Mouse (Mus musculus): ENCODE data around the gene B4galt3. TPM values are rescaled to one million over a fixed set of nuclear protein-coding genes. Genes with fewer than 3 reads are reported as not detected.

The B4galt3 gene
- polyA plus RNA-seq, 1 experiment from 2014 or later = 82.1 TPM

- H3K36me3 ChIP-seq = peaks cover 69% of the 10 kb centered on the region
Observed at GRCm38 (mm10) chr1:171279721-171280120, 9.6 kb downstream of the B4galt3 start.

GRCm38 (mm10) chr1:171280250-171280915 lies 10.3 kb downstream of the B4galt3 start:
- WGBS = under 1% methylated on average over 25 of the region's 25 CpGs
- Histone ChIP-seq H3K9ac (replicated peaks) (peak overlapping the region; percentile 79), H3K27ac (peak overlapping the region; percentile 36; the same call in 1 of the 2 replicates), H3K4me2 (peak overlapping the region; percentile 93), H3K9me3 (no peaks in the 10 kb centered on the region), H3K36me3 (peaks cover 69% of the 10 kb centered on the region), H3K4me3 (replicated peaks) (peak overlapping the region; percentile 61), H3K27me3 (no peaks in the 10 kb centered on the region), H3K4me1 (replicated peaks) (peaks cover 15% of the 10 kb centered on the region)
- no peak; the same call in 1 of the 2 replicates for ATAC-seq (ENCODE audit: insufficient number of reproducible peaks, insufficient read depth, low FRiP score, low TSS enrichment, low read depth)

More at GRCm38 (mm10) chr1:171279721-171280120, 9.6 kb downstream of the B4galt3 start:
- no peaks in the 10 kb centered on the region for H3K27me3 ChIP-seq
- peaks cover 15% of the 10 kb centered on the region for H3K4me1 ChIP-seq (replicated peaks)
- no peaks in the 10 kb centered on the region for H3K9me3 ChIP-seq
- ATAC-seq (ENCODE audit: insufficient number of reproducible peaks, insufficient read depth, low FRiP score, low TSS enrichment, low read depth) = no peak
- H3K4me3 ChIP-seq (replicated peaks) = peak overlapping the region; percentile 61
- H3K27ac ChIP-seq = no peak overlapping the region
- peak overlapping the region; percentile 79 for H3K9ac ChIP-seq (replicated peaks)
- H3K4me2 ChIP-seq = peak overlapping the region; percentile 93
- WGBS = 63% methylated on average over 5 of the region's 5 CpGs

GRCm38 (mm10) chr1:171280916-171281527 lies 10.9 kb downstream of the B4galt3 start, which contains the start of gene Ppox:
Ppox (minus strand) TSS chr1:171281186.
- Histone ChIP-seq H3K4me1 (replicated peaks) (peaks cover 15% of the 10 kb centered on the region), H3K27ac (peak within 1 kb of the TSS; percentile 90), H3K36me3 (peaks cover 69% of the 10 kb centered on the region), H3K9ac (replicated peaks) (peak within 1 kb of the TSS; percentile 79), H3K4me3 (replicated peaks) (peak within 1 kb of the TSS; percentile 61), H3K9me3 (no peaks in the 10 kb centered on the region), H3K27me3 (no peaks in the 10 kb centered on the region), H3K4me2 (peak within 1 kb of the TSS; percentile 93)
- under 1% methylated on average over 26 of the region's 26 CpGs for WGBS
- ATAC-seq (ENCODE audit: insufficient number of reproducible peaks, insufficient read depth, low FRiP score, low TSS enrichment, low read depth) = peak; percentile 98

GRCm38 (mm10) chr1:171281528-171281923 lies 11.4 kb downstream of the B4galt3 start:
- Histone ChIP-seq H3K4me2 (peak overlapping the region; percentile 72), H3K27me3 (no peaks in the 10 kb centered on the region), H3K4me3 (replicated peaks) (peak overlapping the region; percentile 61), H3K9ac (replicated peaks) (peak overlapping the region; percentile 68), H3K9me3 (no peaks in the 10 kb centered on the region), H3K27ac (peak overlapping the region; percentile 90), H3K36me3 (peaks cover 69% of the 10 kb centered on the region), H3K4me1 (replicated peaks) (peaks cover 19% of the 10 kb centered on the region)
- under 1% methylated on average over 10 of the region's 10 CpGs for WGBS
- peak; percentile 18 for ATAC-seq (ENCODE audit: insufficient number of reproducible peaks, insufficient read depth, low FRiP score, low TSS enrichment, low read depth)

- Histone ChIP-seq H3K36me3 (peaks cover 65% of the 10 kb centered on the region), H3K9ac (replicated peaks) (no peak overlapping the region), H3K9me3 (no peaks in the 10 kb centered on the region), H3K27me3 (no peaks in the 10 kb centered on the region), H3K4me2 (peak overlapping the region; percentile 72), H3K4me3 (replicated peaks) (peak overlapping the region; percentile 61), H3K27ac (peak overlapping the region; percentile 90; the same call in 1 of the 2 replicates), H3K4me1 (replicated peaks) (peaks cover 26% of the 10 kb centered on the region)
- 81% methylated on average over 18 of the region's 18 CpGs for WGBS
- no peak for ATAC-seq (ENCODE audit: insufficient number of reproducible peaks, insufficient read depth, low FRiP score, low TSS enrichment, low read depth)
Observed at GRCm38 (mm10) chr1:171282086-171282805, 12.1 kb downstream of the B4galt3 start.

GRCm38 (mm10) chr1:171283188-171284160 lies 13.3 kb downstream of the B4galt3 start:
- ATAC-seq (ENCODE audit: insufficient number of reproducible peaks, insufficient read depth, low FRiP score, low TSS enrichment, low read depth) = no peak
- 93% methylated on average over 18 of the region's 18 CpGs for WGBS
- H3K4me3 ChIP-seq (replicated peaks) = no peak overlapping the region
- H3K4me2 ChIP-seq = no peak overlapping the region
- no peaks in the 10 kb centered on the region for H3K9me3 ChIP-seq
- H3K4me1 ChIP-seq (replicated peaks) = peaks cover 32% of the 10 kb centered on the region
- peaks cover 55% of the 10 kb centered on the region for H3K36me3 ChIP-seq
- H3K9ac ChIP-seq (replicated peaks) = no peak overlapping the region
- H3K27me3 ChIP-seq = no peaks in the 10 kb centered on the region
- H3K27ac ChIP-seq = no peak overlapping the region

- Histone ChIP-seq H3K9me3 (no peaks in the 10 kb centered on the region), H3K9ac (replicated peaks) (no peak overlapping the region), H3K4me2 (no peak overlapping the region), H3K4me3 (replicated peaks) (no peak overlapping the region), H3K27me3 (no peaks in the 10 kb centered on the region), H3K4me1 (replicated peaks) (peaks cover 30% of the 10 kb centered on the region), H3K36me3 (peaks cover 58% of the 10 kb centered on the region), H3K27ac (no peak overlapping the region)
- ATAC-seq (ENCODE audit: insufficient number of reproducible peaks, insufficient read depth, low FRiP score, low TSS enrichment, low read depth) = no peak
- WGBS = 90% methylated on average over 15 of the region's 15 CpGs
Observed at GRCm38 (mm10) chr1:171284491-171284890, 14.4 kb downstream of the B4galt3 start.

- Histone ChIP-seq H3K9me3 (no peaks in the 10 kb centered on the region), H3K4me2 (no peak overlapping the region), H3K36me3 (peaks cover 64% of the 10 kb centered on the region), H3K4me3 (replicated peaks) (no peak overlapping the region), H3K9ac (replicated peaks) (no peak overlapping the region), H3K27me3 (no peaks in the 10 kb centered on the region), H3K4me1 (replicated peaks) (peaks cover 22% of the 10 kb centered on the region), H3K27ac (no peak overlapping the region)
- ATAC-seq (ENCODE audit: insufficient number of reproducible peaks, insufficient read depth, low FRiP score, low TSS enrichment, low read depth) = no peak
- 89% methylated on average over 20 of the region's 20 CpGs for WGBS
Observed at GRCm38 (mm10) chr1:171285096-171285892, 15.2 kb downstream of the B4galt3 start.

GRCm38 (mm10) chr1:171286517-171286916 lies 16.4 kb downstream of the B4galt3 start:
- Histone ChIP-seq H3K4me3 (replicated peaks) (peak overlapping the region; percentile 82), H3K27me3 (no peaks in the 10 kb centered on the region), H3K9ac (replicated peaks) (no peak overlapping the region), H3K27ac (no peak overlapping the region), H3K9me3 (no peaks in the 10 kb centered on the region), H3K4me1 (replicated peaks) (peaks cover 18% of the 10 kb centered on the region), H3K4me2 (peak overlapping the region; percentile 71), H3K36me3 (peaks cover 64% of the 10 kb centered on the region)
- no peak for ATAC-seq (ENCODE audit: insufficient number of reproducible peaks, insufficient read depth, low FRiP score, low TSS enrichment, low read depth)
- WGBS = 90% methylated on average over 19 of the region's 19 CpGs

Measured in limb, embryonic 12.5 days (tissue).